Mouse (Mus musculus) heart, adult 2 months (tissue): ENCODE data around the gene Tnfsfm13. TPM values are rescaled to one million over a fixed set of nuclear protein-coding genes. Genes with fewer than 3 reads are reported as not detected.

ENCODE experiments used
- DNase-seq, 2 experiments: peaks; one replicate each; pipeline ENCODE4 v3.0.0; 2021
- H3K27ac ChIP-seq: fragments of 200-600 bp; 2 replicates; pipeline ENCODE4 v1.8.1; 2022
- H3K27me3 ChIP-seq: fragments of 200-500 bp; 2 replicates; pipeline ENCODE4 v1.6.1; 2012; ENCODE audit warnings: mild to moderate bottlenecking, low read length, inconsistent platforms, mixed read lengths; ENCODE audit not compliant: control insufficient read depth, insufficient read depth
- H3K36me3 ChIP-seq: fragments of 200-500 bp; 2 replicates; pipeline ENCODE4 v1.6.1; 2012; ENCODE audit warnings: low read length, inconsistent platforms; ENCODE audit not compliant: control insufficient read depth, insufficient read depth
- H3K4me1 ChIP-seq: fragments of 200-500 bp; 2 replicates; pipeline ENCODE4 v1.6.1; 2011; ENCODE audit warnings: low read length; ENCODE audit not compliant: control insufficient read depth, insufficient read depth
- H3K4me3 ChIP-seq: fragments of 200-600 bp; 2 replicates; pipeline ENCODE4 v1.8.1; 2022
- H3K79me2 ChIP-seq: fragments of 200-500 bp; replicated peaks from 2 replicates; pipeline ENCODE4 v1.6.1; 2012; ENCODE audit warnings: mild to moderate bottlenecking, inconsistent platforms, low read length, moderate library complexity, mixed read lengths; ENCODE audit not compliant: control insufficient read depth, insufficient read depth
- H3K9ac ChIP-seq: fragments of 200-500 bp; 2 replicates; pipeline ENCODE4 v1.6.1; 2012; ENCODE audit warnings: low read depth, mild to moderate bottlenecking, control low read depth, inconsistent platforms, low read length, mixed read lengths
- CTCF ChIP-seq: fragments of 200-600 bp; IDR thresholded peaks from 2 replicates; pipeline ENCODE4 v1.8.1; 2022; ENCODE audit warnings: antibody characterized with exemption, mild to moderate bottlenecking, moderate library complexity
- EP300 ChIP-seq: fragments of 200-500 bp; IDR thresholded peaks from 2 replicates; pipeline ENCODE4 v1.6.1; 2011; ENCODE audit warnings: low read depth, low read length, control low read depth; ENCODE audit not compliant: insufficient read depth
- POLR2A ChIP-seq: fragments of 200-500 bp; IDR thresholded peaks from 2 replicates; pipeline ENCODE4 v1.6.1; 2011; ENCODE audit warnings: mild to moderate bottlenecking, low read depth, low read length, control low read depth; ENCODE audit not compliant: insufficient read depth
- WGBS: fragments of 180-500 bp; shearing (Covaris S2); methylation state at CpG from one replicate; pipeline ENCODE4 v1.1.7; 2018; 5-methylcytosine and 5-hydroxymethylcytosine counted together
- intact Hi-C: fragments of 180-260 bp; cut with DNase I; formaldehyde crosslinking; loops from one replicate; pipeline ENCODE4 v1.15.1; 2025
- polyA plus RNA-seq: library from polyadenylated mRNA; depleted of rRNA; stranded (reverse); fragments of >200 nt; gene quantifications from 2 replicates; pipeline ENCODE4 v1.2.3, GENCODE M21; 2012
- total RNA-seq, 2 experiments: library from RNA; stranded (reverse); gene quantifications; 2 replicates each; pipeline ENCODE4 v1.2.3; 2021

Gene Tnfsfm13
- total and polyA plus RNA-seq, 3 experiments = 2.8 to 3.7 (median 3.2) TPM

DNA sequence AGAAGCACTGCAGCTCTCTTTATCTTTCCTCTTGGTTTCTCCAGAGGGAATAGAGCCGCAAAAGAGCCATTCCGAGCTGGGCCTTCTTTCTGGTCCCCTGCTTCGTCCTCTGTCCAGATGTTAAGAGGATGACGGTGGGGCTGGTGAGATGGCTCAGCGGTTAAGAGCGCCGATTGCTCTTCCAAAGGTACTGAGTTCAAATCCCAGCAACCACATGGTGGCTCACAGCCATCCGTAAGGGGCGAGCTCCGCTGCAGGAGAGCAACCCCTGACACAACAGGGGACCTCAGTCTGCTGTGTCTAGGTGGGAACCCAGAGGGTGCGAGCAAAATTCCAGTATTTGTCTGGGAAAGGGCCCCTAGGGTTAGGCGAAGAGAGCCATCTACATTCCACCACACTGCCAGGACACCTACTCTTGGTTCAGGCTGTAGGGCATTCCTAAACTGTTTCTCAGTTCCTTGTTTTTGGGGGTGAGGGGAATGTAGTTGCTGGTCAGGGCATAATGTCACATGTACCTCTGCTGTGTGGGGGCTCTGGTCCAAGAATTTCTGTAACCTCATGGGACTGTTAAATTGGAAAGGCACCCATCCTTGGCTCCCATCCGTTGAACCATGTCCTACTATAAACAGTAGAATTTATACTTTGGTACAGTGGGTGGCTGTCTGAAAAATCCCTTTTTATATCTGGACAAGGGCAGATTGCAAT lies 32.8 kb downstream of the Tnfsfm13 start:
- H3K27ac ChIP-seq = peak overlapping the region; percentile 98
- DNase-seq = no peak
- H3K4me1 ChIP-seq = peaks cover 6% of the 10 kb centered on the region
- H3K36me3 ChIP-seq = no peaks in the 10 kb centered on the region; the same call in 1 of the 2 replicates
- H3K27me3 ChIP-seq = no peaks in the 10 kb centered on the region
- intact Hi-C loops = no loop called here
- 54% methylated on average over 13 of the region's 13 CpGs for WGBS
- TF ChIP-seq POLR2A (no peak), CTCF (no peak), EP300 (no peak)
- peak overlapping the region; percentile 79 for H3K4me3 ChIP-seq
- peak overlapping the region; percentile 23 for H3K9ac ChIP-seq
- H3K79me2 ChIP-seq = no peaks in the 10 kb centered on the region

DNA sequence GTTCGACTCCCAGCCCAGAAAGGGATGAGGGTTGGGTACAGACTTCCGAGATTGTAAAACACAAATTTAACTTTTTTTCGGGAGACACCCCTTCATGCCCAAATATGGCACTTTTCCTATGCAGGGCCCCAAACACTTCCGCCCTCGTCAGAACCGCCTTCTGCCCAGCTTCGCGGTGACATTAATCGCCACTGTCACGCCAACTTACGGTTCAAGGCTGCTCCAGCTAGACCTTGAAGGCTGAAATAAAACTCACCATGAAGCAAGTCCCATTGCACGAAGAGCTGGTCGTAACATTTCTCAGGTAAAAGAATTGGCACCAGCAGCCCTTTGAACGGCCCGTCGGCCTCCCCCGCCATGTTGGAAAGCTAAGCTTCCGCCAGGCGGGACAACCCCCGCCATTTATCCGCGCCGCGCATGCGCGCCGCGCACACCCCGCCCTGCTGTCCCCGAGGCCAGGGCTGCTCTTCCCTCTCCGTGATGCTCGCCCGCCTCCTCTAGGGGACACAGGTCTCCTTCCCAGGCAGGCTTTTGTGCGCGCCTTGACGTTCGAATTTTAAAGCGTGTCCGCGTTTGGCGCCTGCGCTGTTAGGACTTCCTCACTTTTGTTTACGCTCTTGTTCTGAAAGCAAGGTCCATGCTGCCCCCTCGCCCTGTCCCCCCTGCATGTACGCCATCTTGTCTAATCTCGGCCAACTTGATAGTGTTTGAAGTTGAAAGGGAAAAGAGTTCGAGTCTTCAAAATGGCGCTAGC lies 33.5 kb downstream of the Tnfsfm13 start, which contains the start of gene Mpdu1:
Gene Mpdu1 (minus strand): TSS at position 430 of the 754 bp plus-strand sequence.
- H3K4me1 ChIP-seq = peaks cover 6% of the 10 kb centered on the region
- peak within 1 kb of the TSS; percentile 79 for H3K4me3 ChIP-seq
- DNase-seq = peak; percentile 93 to 97
- no peaks in the 10 kb centered on the region for H3K36me3 ChIP-seq
- H3K27me3 ChIP-seq = no peaks in the 10 kb centered on the region
- TF ChIP-seq POLR2A (peak; percentile 92), EP300 (peak; percentile 56), CTCF (peak; percentile 67)
- H3K9ac ChIP-seq = peak within 1 kb of the TSS; percentile 55
- under 1% methylated on average over 48 of the region's 48 CpGs for WGBS
- intact Hi-C loops = no loop called here
- no peaks in the 10 kb centered on the region for H3K79me2 ChIP-seq
- peak within 1 kb of the TSS; percentile 98 for H3K27ac ChIP-seq

DNA sequence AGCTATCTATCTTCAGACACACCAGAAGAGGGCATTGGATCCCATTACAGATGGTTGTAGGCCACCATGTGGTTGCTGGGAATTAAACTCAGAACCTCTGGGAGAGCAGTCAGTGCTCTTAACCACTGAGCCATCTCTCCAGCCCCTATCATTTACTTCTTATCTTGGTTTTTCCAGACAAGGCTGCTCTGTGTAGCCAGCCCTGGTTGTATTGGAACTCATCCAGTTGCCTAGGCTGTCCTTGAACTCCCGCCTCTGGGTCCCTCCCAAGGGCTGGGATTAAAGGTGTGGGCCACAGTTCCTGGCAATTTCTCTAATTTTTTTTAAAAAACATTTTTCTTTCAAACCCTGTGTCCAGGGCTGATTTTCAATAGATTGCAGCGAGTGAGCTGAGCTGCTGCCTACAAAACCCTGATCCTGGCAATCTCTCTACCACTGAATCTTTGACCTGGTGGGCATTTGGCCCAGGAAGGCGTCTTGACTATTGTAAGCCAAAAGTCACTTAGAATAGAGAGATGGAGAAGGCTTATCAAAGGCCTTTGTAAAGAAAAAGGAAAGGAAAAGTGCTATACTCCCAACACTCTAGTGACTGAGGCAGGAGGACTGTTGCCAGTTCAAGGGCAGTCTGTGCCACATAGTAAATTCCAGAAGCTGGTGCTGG lies 34.5 kb downstream of the Tnfsfm13 start:
- no peaks in the 10 kb centered on the region for H3K79me2 ChIP-seq
- H3K27me3 ChIP-seq = no peaks in the 10 kb centered on the region
- intact Hi-C loops = no loop called here
- no peak overlapping the region for H3K9ac ChIP-seq
- TF ChIP-seq EP300 (no peak), CTCF (no peak), POLR2A (no peak)
- DNase-seq = no peak
- H3K4me1 ChIP-seq = peaks cover 6% of the 10 kb centered on the region
- WGBS = 36% methylated on average over 3 of the region's 3 CpGs
- H3K27ac ChIP-seq = peak overlapping the region; percentile 98
- H3K36me3 ChIP-seq = no peaks in the 10 kb centered on the region
- H3K4me3 ChIP-seq = peak overlapping the region; percentile 79

DNA sequence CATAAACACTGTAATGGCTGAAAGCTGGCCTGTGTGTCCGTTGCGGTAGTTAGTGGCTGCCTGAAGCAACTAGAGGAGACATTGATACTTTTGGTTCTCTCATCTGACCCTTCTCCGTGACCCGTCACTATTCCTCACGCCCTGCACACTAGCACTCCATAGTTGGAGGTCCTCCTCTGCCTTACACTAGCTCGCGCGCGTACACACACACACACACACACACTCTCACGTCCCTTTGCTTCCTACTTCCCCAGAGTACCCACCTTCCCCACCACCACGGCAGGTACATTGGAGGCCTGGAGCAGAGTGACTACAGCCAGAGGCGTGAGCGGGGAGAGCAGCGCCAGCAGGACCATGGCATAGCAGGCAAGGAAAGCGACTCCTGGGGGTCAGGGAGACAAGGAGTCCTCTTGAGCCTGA lies 38.4 kb downstream of the Tnfsfm13 start:
- H3K9ac ChIP-seq = no peak overlapping the region
- intact Hi-C loops = loop anchor here (2.0 kb wide), 1 partner anchor 29 kb away; no protein-coding TSS in a partner anchor
- DNase-seq = no peak
- no peaks in the 10 kb centered on the region for H3K79me2 ChIP-seq
- TF ChIP-seq POLR2A (no peak), EP300 (0 out of 2 replicates have a peak, but pooled peaks have one; percentile 0)
- peaks cover 2% of the 10 kb centered on the region for H3K4me1 ChIP-seq
- H3K27ac ChIP-seq = no peak overlapping the region
- H3K27me3 ChIP-seq = no peaks in the 10 kb centered on the region
- WGBS = 86% methylated on average over 15 of the region's 15 CpGs
- H3K4me3 ChIP-seq = no peak overlapping the region
- H3K36me3 ChIP-seq = no peaks in the 10 kb centered on the region

DNA sequence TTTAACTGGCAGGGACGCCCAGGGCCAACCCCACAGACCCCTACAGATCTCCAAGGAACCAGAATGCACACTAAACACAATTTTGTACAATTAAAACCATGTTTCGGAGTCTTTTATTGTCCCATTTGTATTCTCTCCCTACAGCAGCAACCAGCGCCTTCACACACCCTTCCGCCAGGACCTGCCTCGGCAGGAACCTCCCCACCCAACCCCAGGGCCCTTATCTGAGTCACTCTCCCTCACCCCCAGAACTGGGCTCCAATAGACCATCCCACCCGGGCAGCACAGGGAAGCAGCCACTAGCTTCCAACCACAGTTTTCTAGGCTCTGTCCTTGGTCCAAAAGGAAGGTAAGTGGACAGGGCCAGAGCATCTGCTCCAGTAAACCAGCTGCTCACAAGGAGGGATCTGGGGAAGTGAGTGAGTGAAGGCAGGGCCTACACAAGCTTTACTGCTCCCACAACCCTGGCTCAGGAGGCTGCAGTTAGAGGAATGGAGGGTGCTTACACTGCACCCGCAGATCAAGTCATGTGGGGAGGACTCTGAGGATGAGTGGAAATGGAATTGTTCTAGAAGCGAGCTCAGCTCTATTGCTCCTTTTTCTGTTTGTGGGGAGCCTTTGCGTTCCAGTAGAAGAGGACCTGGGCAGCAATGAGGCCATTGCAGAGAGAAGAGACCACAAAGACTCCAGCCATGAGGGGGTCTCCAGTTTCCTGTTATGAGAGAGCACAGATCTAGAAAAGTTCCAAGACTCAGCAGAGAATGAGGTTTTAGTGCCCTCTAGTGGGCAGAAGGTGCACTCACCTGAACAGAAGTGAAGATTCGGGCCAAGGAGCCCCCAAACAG lies 39.1 kb downstream of the Tnfsfm13 start:
- peak; percentile 36 to 55 for DNase-seq
- no peaks in the 10 kb centered on the region for H3K36me3 ChIP-seq
- H3K27ac ChIP-seq = no peak overlapping the region
- intact Hi-C loops = loop anchor here (2.0 kb wide), 1 partner anchor 28 kb away; no protein-coding TSS in a partner anchor
- no peaks in the 10 kb centered on the region for H3K79me2 ChIP-seq
- TF ChIP-seq CTCF (peak; percentile 94), POLR2A (no peak), EP300 (0 out of 2 replicates have a peak, but pooled peaks have one; percentile 34)
- H3K27me3 ChIP-seq = no peaks in the 10 kb centered on the region
- peaks cover 2% of the 10 kb centered on the region for H3K4me1 ChIP-seq
- WGBS = 71% methylated on average over 10 of the region's 10 CpGs
- no peak overlapping the region for H3K9ac ChIP-seq
- H3K4me3 ChIP-seq = no peak overlapping the region
